Mouse (Mus musculus) neutrophil, adult 5-6 weeks (primary cell): ENCODE data around the gene Bcr. TPM values are rescaled to one million over a fixed set of nuclear protein-coding genes. Genes with fewer than 3 reads are reported as not detected.

ENCODE experiments used
- ATAC-seq: fragments of 151-379, 151-347 bp; 2 replicates; pipeline ENCODE4 v1.8.0; 2017; ENCODE audit warnings: mild to moderate bottlenecking, moderate TSS enrichment; ENCODE audit not compliant: insufficient number of reproducible peaks, poor library complexity, low FRiP score, severe bottlenecking; ENCODE audit errors: extremely low read depth
- total RNA-seq: library from RNA; stranded (forward); fragments of 200-1000 nt; gene quantifications from 2 replicates; pipeline ENCODE4 v1.2.3, GENCODE M21; 2017

Bcr gene
- total RNA-seq, 1 experiment from 2014 or later = 28.3 TPM

- ATAC-seq = no peak
Observed at GRCm38 (mm10) chr10:75157713-75158112, 97.3 kb downstream of the Bcr start.

GRCm38 (mm10) chr10:75158356-75158755 lies 98.0 kb downstream of the Bcr start:
- no peak for ATAC-seq

- no peak for ATAC-seq
Observed at GRCm38 (mm10) chr10:75160171-75160900, 99.9 kb downstream of the Bcr start.

GRCm38 (mm10) chr10:75165825-75166481 lies 105.6 kb downstream of the Bcr start:
- no peak for ATAC-seq

- no peak for ATAC-seq
Observed at GRCm38 (mm10) chr10:75166601-75167000, 106.2 kb downstream of the Bcr start.

GRCm38 (mm10) chr10:75170207-75170850 lies 109.9 kb downstream of the Bcr start:
- ATAC-seq = no peak

GRCm38 (mm10) chr10:75173056-75173455 lies 112.7 kb downstream of the Bcr start:
- no peak for ATAC-seq

- no peak for ATAC-seq
Observed at GRCm38 (mm10) chr10:75173712-75174111, 113.3 kb downstream of the Bcr start.

- ATAC-seq = no peak
Observed at GRCm38 (mm10) chr10:75176494-75176893, 116.1 kb downstream of the Bcr start.

- no peak for ATAC-seq
Observed at GRCm38 (mm10) chr10:75178911-75179310, 118.5 kb downstream of the Bcr start.

- peak; percentile 54; the same call in 1 of the 2 replicates for ATAC-seq
Observed at GRCm38 (mm10) chr10:75182151-75182774, 121.9 kb downstream of the Bcr start.

GRCm38 (mm10) chr10:75184826-75185225 lies 124.4 kb downstream of the Bcr start:
- no peak for ATAC-seq

GRCm38 (mm10) chr10:75186551-75186950 lies 126.2 kb downstream of the Bcr start:
- ATAC-seq = no peak

GRCm38 (mm10) chr10:75187366-75188056 lies 127.1 kb downstream of the Bcr start:
- ATAC-seq = no peak; the same call in 1 of the 2 replicates

GRCm38 (mm10) chr10:75191647-75192046 lies 131.3 kb downstream of the Bcr start:
- no peak for ATAC-seq

GRCm38 (mm10) chr10:75197817-75198216 lies 137.4 kb downstream of the Bcr start:
- ATAC-seq = no peak

- ATAC-seq = no peak
Observed at GRCm38 (mm10) chr10:75200733-75201132, 140.3 kb downstream of the Bcr start.

- no peak for ATAC-seq
Observed at GRCm38 (mm10) chr10:75206192-75206591, 145.8 kb downstream of the Bcr start.

GRCm38 (mm10) chr10:75210841-75211240 lies 150.4 kb downstream of the Bcr start:
- no peak for ATAC-seq
